Mouse (Mus musculus) forebrain, embryonic 15.5 days (tissue): ENCODE measurements at regions not wholly inside any gene's neighbourhood (a gene's known extent, or its start where the extent isn't known, plus 50 kb on each side); places are given as distances from the start of the nearest gene placed in this dataset.

ENCODE experiments used
- ATAC-seq: fragments of 200-750 bp; cut with Nextera tagmentation; replicated peaks from 2 replicates; pipeline ENCODE4 v1.8.0; 2017; ENCODE audit warnings: mild to moderate bottlenecking, moderate TSS enrichment, moderate library complexity
- H3K27ac ChIP-seq: fragments of 300-500 bp; sonication (generic); replicated peaks from 2 replicates; pipeline ENCODE4 v1.5.1; 2015; ENCODE audit warnings: mild to moderate bottlenecking, inconsistent platforms
- H3K27me3 ChIP-seq: fragments of 300-500 bp; sonication (generic); 2 replicates; pipeline ENCODE4 v1.6.1; 2015; ENCODE audit warnings: inconsistent platforms
- H3K36me3 ChIP-seq: fragments of 300-500 bp; sonication (generic); 2 replicates; pipeline ENCODE4 v1.6.1; 2015; ENCODE audit warnings: mild to moderate bottlenecking, inconsistent platforms
- H3K4me1 ChIP-seq: fragments of 300-500 bp; sonication (generic); 2 replicates; pipeline ENCODE4 v1.6.1; 2015; ENCODE audit warnings: inconsistent platforms
- H3K4me2 ChIP-seq: fragments of 300-500 bp; sonication (generic); replicated peaks from 2 replicates; pipeline ENCODE4 v1.6.1; 2015; ENCODE audit warnings: mild to moderate bottlenecking, inconsistent platforms
- H3K4me3 ChIP-seq: fragments of 300-500 bp; sonication (generic); 2 replicates; pipeline ENCODE4 v1.5.1; 2015; ENCODE audit warnings: mild to moderate bottlenecking, inconsistent platforms
- H3K9ac ChIP-seq: fragments of 300-500 bp; sonication (generic); replicated peaks from 2 replicates; pipeline ENCODE4 v1.6.1; 2015; ENCODE audit warnings: mild to moderate bottlenecking, inconsistent platforms
- H3K9me3 ChIP-seq: fragments of 300-500 bp; sonication (generic); 2 replicates; pipeline ENCODE4 v1.6.1; 2016; ENCODE audit warnings: inconsistent platforms
- WGBS: fragments of 180-500 bp; shearing (Covaris S2); methylation state at CpG from one replicate; pipeline ENCODE4 v1.1.7; 2015; ENCODE audit warnings: mixed read lengths; 5-methylcytosine and 5-hydroxymethylcytosine counted together

- ATAC-seq: no peak
- no peak overlapping the region for H3K9ac ChIP-seq
- H3K4me1 ChIP-seq: peaks cover 14% of the 10 kb centered on the region
- H3K27ac ChIP-seq: 0 out of 2 replicates have a peak overlapping the region, but pooled peaks have one; percentile 82
- no peaks in the 10 kb centered on the region for H3K36me3 ChIP-seq
- no peak overlapping the region for H3K4me3 ChIP-seq
- no peak overlapping the region for H3K4me2 ChIP-seq
- no peaks in the 10 kb centered on the region for H3K27me3 ChIP-seq
- no peaks in the 10 kb centered on the region for H3K9me3 ChIP-seq
- WGBS: 67% methylated on average over 5 of the region's 5 CpGs
Measured at GRCm38 (mm10) chr8:126163954-126164353, 134.4 kb upstream of the Slc35f3 start.

GRCm38 (mm10) chr8:126165486-126166095 is 132.8 kb upstream of the Slc35f3 start:
- no peak overlapping the region for H3K4me2 ChIP-seq
- 0 out of 2 replicates have a peak overlapping the region, but pooled peaks have one; percentile 3 for H3K27ac ChIP-seq
- no peak for ATAC-seq
- WGBS: 78% methylated on average over 8 of the region's 8 CpGs
- H3K4me1 ChIP-seq: peaks cover 14% of the 10 kb centered on the region
- no peak overlapping the region for H3K9ac ChIP-seq
- no peaks in the 10 kb centered on the region for H3K27me3 ChIP-seq
- no peak overlapping the region for H3K4me3 ChIP-seq
- H3K9me3 ChIP-seq: no peaks in the 10 kb centered on the region
- no peaks in the 10 kb centered on the region for H3K36me3 ChIP-seq

GRCm38 (mm10) chr8:126166394-126166793 is 132.0 kb upstream of the Slc35f3 start:
- 82% methylated on average over 7 of the region's 7 CpGs for WGBS
- Histone ChIP-seq H3K27me3 (no peaks in the 10 kb centered on the region), H3K36me3 (no peaks in the 10 kb centered on the region), H3K9me3 (no peaks in the 10 kb centered on the region), H3K4me3 (no peak overlapping the region), H3K9ac (no peak overlapping the region), H3K4me1 (peaks cover 14% of the 10 kb centered on the region), H3K4me2 (no peak overlapping the region), H3K27ac (no peak overlapping the region)
- no peak for ATAC-seq

- 87% methylated on average over 7 of the region's 7 CpGs for WGBS
- Histone ChIP-seq H3K4me3 (no peak overlapping the region), H3K4me1 (no peaks in the 10 kb centered on the region), H3K27me3 (no peaks in the 10 kb centered on the region), H3K9me3 (no peaks in the 10 kb centered on the region), H3K36me3 (no peaks in the 10 kb centered on the region), H3K4me2 (no peak overlapping the region), H3K27ac (no peak overlapping the region), H3K9ac (no peak overlapping the region)
- no peak for ATAC-seq
Measured at GRCm38 (mm10) chr8:126174451-126174850, 123.9 kb upstream of the Slc35f3 start.

GRCm38 (mm10) chr8:126176305-126176704 is 122.1 kb upstream of the Slc35f3 start:
- 89% methylated on average over 7 of the region's 7 CpGs for WGBS
- Histone ChIP-seq H3K4me3 (no peak overlapping the region), H3K9ac (no peak overlapping the region), H3K27me3 (no peaks in the 10 kb centered on the region), H3K4me1 (no peaks in the 10 kb centered on the region), H3K9me3 (no peaks in the 10 kb centered on the region), H3K27ac (no peak overlapping the region), H3K36me3 (no peaks in the 10 kb centered on the region), H3K4me2 (no peak overlapping the region)
- ATAC-seq: no peak

GRCm38 (mm10) chr8:126177855-126178254 is 120.5 kb upstream of the Slc35f3 start:
- Histone ChIP-seq H3K27ac (no peak overlapping the region), H3K9me3 (no peaks in the 10 kb centered on the region), H3K36me3 (no peaks in the 10 kb centered on the region), H3K4me2 (no peak overlapping the region), H3K9ac (no peak overlapping the region), H3K4me1 (no peaks in the 10 kb centered on the region), H3K4me3 (no peak overlapping the region), H3K27me3 (no peaks in the 10 kb centered on the region)
- no peak for ATAC-seq
- 89% methylated on average over 10 of the region's 10 CpGs for WGBS

GRCm38 (mm10) chr8:126188741-126189285 is 109.5 kb upstream of the Slc35f3 start:
- no peaks in the 10 kb centered on the region for H3K27me3 ChIP-seq
- H3K36me3 ChIP-seq: no peaks in the 10 kb centered on the region
- H3K4me1 ChIP-seq: no peaks in the 10 kb centered on the region
- H3K4me2 ChIP-seq: no peak overlapping the region
- H3K9ac ChIP-seq: no peak overlapping the region
- H3K4me3 ChIP-seq: no peak overlapping the region
- WGBS: 43% methylated on average over 5 of the region's 5 CpGs
- no peak overlapping the region for H3K27ac ChIP-seq
- no peaks in the 10 kb centered on the region for H3K9me3 ChIP-seq
- no peak for ATAC-seq

GRCm38 (mm10) chr8:126195616-126196015 is 102.7 kb upstream of the Slc35f3 start:
- no peaks in the 10 kb centered on the region for H3K36me3 ChIP-seq
- no peak overlapping the region for H3K4me2 ChIP-seq
- H3K27me3 ChIP-seq: no peaks in the 10 kb centered on the region
- no peaks in the 10 kb centered on the region for H3K4me1 ChIP-seq
- no peak overlapping the region for H3K27ac ChIP-seq
- no peaks in the 10 kb centered on the region for H3K9me3 ChIP-seq
- H3K9ac ChIP-seq: no peak overlapping the region
- ATAC-seq: no peak
- no peak overlapping the region for H3K4me3 ChIP-seq
- WGBS: 87% methylated on average over 2 of the region's 2 CpGs

- WGBS: 90% methylated on average over 8 of the region's 8 CpGs
- Histone ChIP-seq H3K4me3 (no peak overlapping the region), H3K9me3 (no peaks in the 10 kb centered on the region), H3K9ac (no peak overlapping the region), H3K27me3 (no peaks in the 10 kb centered on the region), H3K4me2 (no peak overlapping the region), H3K4me1 (no peaks in the 10 kb centered on the region), H3K36me3 (no peaks in the 10 kb centered on the region), H3K27ac (no peak overlapping the region)
- no peak for ATAC-seq
Measured at GRCm38 (mm10) chr8:126210561-126210960, 87.8 kb upstream of the Slc35f3 start.

- Histone ChIP-seq H3K4me2 (no peak overlapping the region), H3K4me3 (no peak overlapping the region), H3K27ac (no peak overlapping the region), H3K9ac (no peak overlapping the region), H3K4me1 (no peaks in the 10 kb centered on the region), H3K27me3 (no peaks in the 10 kb centered on the region), H3K36me3 (no peaks in the 10 kb centered on the region), H3K9me3 (no peaks in the 10 kb centered on the region)
- WGBS: 74% methylated on average over 5 of the region's 5 CpGs
- ATAC-seq: no peak
Measured at GRCm38 (mm10) chr8:126212802-126213201, 85.6 kb upstream of the Slc35f3 start.

GRCm38 (mm10) chr8:126214571-126214970 is 83.8 kb upstream of the Slc35f3 start:
- H3K9ac ChIP-seq: no peak overlapping the region
- no peaks in the 10 kb centered on the region for H3K9me3 ChIP-seq
- ATAC-seq: no peak
- no peaks in the 10 kb centered on the region for H3K36me3 ChIP-seq
- H3K4me1 ChIP-seq: no peaks in the 10 kb centered on the region
- H3K4me2 ChIP-seq: no peak overlapping the region
- H3K27me3 ChIP-seq: no peaks in the 10 kb centered on the region
- H3K27ac ChIP-seq: no peak overlapping the region
- WGBS: 16% methylated on average over 1 of the region's 1 CpGs
- H3K4me3 ChIP-seq: no peak overlapping the region

- Histone ChIP-seq H3K4me2 (no peak overlapping the region), H3K9ac (no peak overlapping the region), H3K27ac (no peak overlapping the region), H3K27me3 (no peaks in the 10 kb centered on the region), H3K9me3 (no peaks in the 10 kb centered on the region), H3K36me3 (no peaks in the 10 kb centered on the region), H3K4me3 (no peak overlapping the region), H3K4me1 (no peaks in the 10 kb centered on the region)
- ATAC-seq: no peak
- 71% methylated on average over 5 of the region's 5 CpGs for WGBS
Measured at GRCm38 (mm10) chr8:126216391-126216790, 82.0 kb upstream of the Slc35f3 start.

- H3K27me3 ChIP-seq: no peaks in the 10 kb centered on the region
- H3K4me3 ChIP-seq: no peak overlapping the region
- no peak overlapping the region for H3K4me2 ChIP-seq
- H3K4me1 ChIP-seq: no peaks in the 10 kb centered on the region
- H3K36me3 ChIP-seq: no peaks in the 10 kb centered on the region
- no peak for ATAC-seq
- no peak overlapping the region for H3K9ac ChIP-seq
- WGBS: 35% methylated on average over 1 of the region's 1 CpGs
- H3K9me3 ChIP-seq: no peaks in the 10 kb centered on the region
- no peak overlapping the region for H3K27ac ChIP-seq
Measured at GRCm38 (mm10) chr8:126221631-126222030, 76.7 kb upstream of the Slc35f3 start.
